Mouse (Mus musculus): Measurements from ENCODE around the gene Nfib. TPM values are rescaled to one million over a fixed set of nuclear protein-coding genes. Genes with fewer than 3 reads are reported as not detected.

The Nfib gene
- polyA plus RNA-seq, 1 experiment from 2014 or later: 58.4 TPM

DNA sequence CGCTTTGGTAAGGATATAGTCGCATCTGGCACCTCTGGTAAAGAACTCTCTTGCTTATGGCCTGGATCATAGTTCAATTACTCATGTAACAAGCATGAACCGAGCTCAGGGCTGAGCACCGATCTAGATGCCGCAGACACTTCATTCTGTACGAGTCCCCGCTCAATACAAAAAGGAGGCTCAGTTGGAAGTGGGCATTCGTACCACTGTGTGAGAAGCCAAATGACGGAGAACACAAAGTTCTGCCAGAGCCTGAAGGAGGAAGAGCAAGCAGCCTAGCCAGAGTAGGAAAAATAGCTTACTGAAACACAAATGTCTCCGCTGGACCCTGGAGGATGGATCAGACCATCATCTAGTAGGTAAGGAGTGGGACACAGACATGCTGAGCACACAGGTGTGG is 246.7 kb downstream of the Nfib start:
- no peak for DNase-seq (ENCODE audit: low spot score)
- 93% methylated on average over 10 of the region's 10 CpGs for WGBS
- Histone ChIP-seq H3K36me3 (ENCODE audit: control insufficient read depth, insufficient read depth, low read length) (no peaks in the 10 kb centered on the region), H3K4me1 (replicated peaks; ENCODE audit: control insufficient read depth, insufficient read depth, low read length) (peaks cover 3% of the 10 kb centered on the region), H3K4me2 (ENCODE audit: low read depth, low read length, severe bottlenecking) (no peak overlapping the region), H3K27me3 (ENCODE audit: control insufficient read depth, insufficient read depth, low read length) (no peaks in the 10 kb centered on the region), H3K4me3 (ENCODE audit: low read depth, low read length) (no peak overlapping the region), H3K9ac (ENCODE audit: low read length) (no peak overlapping the region), H3K9me3 (ENCODE audit: control insufficient read depth, low read length) (no peaks in the 10 kb centered on the region), H3K27ac (ENCODE audit: low read depth, low read length) (no peak overlapping the region)
- no peak for ATAC-seq (replicated peaks; ENCODE audit: low FRiP score)

DNA sequence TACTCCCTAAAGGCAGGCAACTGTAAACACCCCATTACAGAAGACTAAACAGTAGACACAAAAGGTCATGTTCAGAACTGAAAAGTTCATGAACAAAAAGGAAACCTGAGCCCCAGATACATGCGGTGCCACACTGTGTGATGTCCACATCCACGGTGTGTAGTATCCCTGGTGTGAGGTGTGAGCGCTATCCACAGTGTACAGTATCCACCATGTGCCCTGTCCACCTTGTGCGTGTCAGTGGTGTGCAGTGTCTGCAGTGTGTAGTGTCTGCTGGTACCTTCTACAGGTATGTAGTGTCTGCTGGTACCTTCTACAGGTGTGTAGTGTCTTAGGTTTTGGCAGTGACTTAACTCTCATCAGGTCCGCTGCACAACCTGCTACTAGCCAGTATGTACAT is 248.6 kb downstream of the Nfib start:
- WGBS: 89% methylated on average over 5 of the region's 5 CpGs
- no peak overlapping the region for H3K9ac ChIP-seq (ENCODE audit: low read length)
- ATAC-seq (replicated peaks; ENCODE audit: low FRiP score) (peak; percentile 61; the same call in 1 of the 2 replicates), DNase-seq (ENCODE audit: low spot score) (no peak)
- no peak overlapping the region for H3K4me2 ChIP-seq (ENCODE audit: low read depth, low read length, severe bottlenecking)
- H3K4me3 ChIP-seq (ENCODE audit: low read depth, low read length): no peak overlapping the region
- no peaks in the 10 kb centered on the region for H3K36me3 ChIP-seq (ENCODE audit: control insufficient read depth, insufficient read depth, low read length)
- no peaks in the 10 kb centered on the region for H3K9me3 ChIP-seq (ENCODE audit: control insufficient read depth, low read length)
- H3K27me3 ChIP-seq (ENCODE audit: control insufficient read depth, insufficient read depth, low read length): no peaks in the 10 kb centered on the region
- no peak overlapping the region for H3K27ac ChIP-seq (ENCODE audit: low read depth, low read length)
- H3K4me1 ChIP-seq (replicated peaks; ENCODE audit: control insufficient read depth, insufficient read depth, low read length): no peaks in the 10 kb centered on the region

DNA sequence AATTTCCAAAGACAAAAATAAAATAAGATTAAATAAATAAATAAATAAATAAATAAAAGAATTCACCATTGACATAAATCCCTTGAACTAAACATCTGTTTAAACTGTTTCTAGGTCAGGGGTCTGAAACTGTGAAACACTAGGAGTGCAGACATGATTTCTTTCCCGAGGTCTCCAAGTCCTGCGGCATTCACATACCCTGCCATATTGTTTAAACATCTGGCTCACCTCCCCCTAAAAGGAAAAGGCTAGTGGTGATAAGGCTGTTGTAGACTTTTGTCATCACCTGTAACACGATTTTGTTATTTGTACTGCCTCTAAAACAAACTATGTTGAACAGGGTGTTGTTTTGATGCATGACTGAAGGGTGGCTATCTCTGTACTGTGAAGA is 249.2 kb downstream of the Nfib start:
- 71% methylated on average over 3 of the region's 3 CpGs for WGBS
- DNase-seq (ENCODE audit: low spot score): no peak
- H3K4me3 ChIP-seq (ENCODE audit: low read depth, low read length): no peak overlapping the region
- no peaks in the 10 kb centered on the region for H3K27me3 ChIP-seq (ENCODE audit: control insufficient read depth, insufficient read depth, low read length)
- no peaks in the 10 kb centered on the region for H3K36me3 ChIP-seq (ENCODE audit: control insufficient read depth, insufficient read depth, low read length)
- H3K4me1 ChIP-seq (replicated peaks; ENCODE audit: control insufficient read depth, insufficient read depth, low read length): no peaks in the 10 kb centered on the region
- no peak overlapping the region for H3K4me2 ChIP-seq (ENCODE audit: low read depth, low read length, severe bottlenecking)
- no peaks in the 10 kb centered on the region for H3K9me3 ChIP-seq (ENCODE audit: control insufficient read depth, low read length)
- no peak for ATAC-seq (replicated peaks; ENCODE audit: low FRiP score)
- no peak overlapping the region for H3K9ac ChIP-seq (ENCODE audit: low read length)
- no peak overlapping the region for H3K27ac ChIP-seq (ENCODE audit: low read depth, low read length)

DNA sequence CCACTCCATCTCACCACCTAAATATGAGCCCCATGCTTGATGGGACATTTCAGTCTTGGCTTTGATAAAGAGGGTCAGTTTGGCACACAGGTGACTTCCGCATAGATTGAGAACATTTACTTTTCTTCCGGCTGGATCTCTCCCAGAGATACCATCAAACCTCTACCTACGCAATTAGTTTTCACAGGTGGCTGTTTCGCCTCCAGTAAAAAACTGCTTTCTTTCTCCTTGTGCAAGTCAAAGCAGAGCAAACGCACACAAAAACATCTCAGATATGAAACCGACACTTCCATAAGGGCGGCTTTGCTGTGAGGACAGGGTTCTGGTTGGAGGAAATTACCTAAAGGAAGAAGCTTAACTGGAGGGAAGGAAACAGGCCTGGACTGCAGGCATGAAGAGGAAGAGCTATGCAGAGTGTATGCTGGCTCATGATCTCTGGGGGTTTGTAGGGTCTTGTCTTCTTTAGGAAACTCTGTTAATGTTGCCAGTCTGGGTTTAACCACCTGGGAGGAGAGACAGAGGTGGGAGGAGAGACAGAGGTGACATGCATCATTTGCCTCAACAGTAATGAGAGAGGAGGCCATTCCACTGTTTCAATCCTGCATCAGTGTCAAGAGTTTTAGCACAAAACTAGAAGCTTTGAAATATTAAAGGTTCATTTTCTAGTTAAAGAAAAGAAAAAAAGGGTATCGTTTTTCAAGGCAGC is 249.8 kb downstream of the Nfib start:
- H3K9me3 ChIP-seq (ENCODE audit: control insufficient read depth, low read length): no peaks in the 10 kb centered on the region
- no peaks in the 10 kb centered on the region for H3K4me1 ChIP-seq (replicated peaks; ENCODE audit: control insufficient read depth, insufficient read depth, low read length)
- H3K27me3 ChIP-seq (ENCODE audit: control insufficient read depth, insufficient read depth, low read length): no peaks in the 10 kb centered on the region
- H3K4me3 ChIP-seq (ENCODE audit: low read depth, low read length): no peak overlapping the region
- WGBS: 95% methylated on average over 8 of the region's 8 CpGs
- no peak overlapping the region for H3K9ac ChIP-seq (ENCODE audit: low read length)
- DNase-seq (ENCODE audit: low spot score) (no peak), ATAC-seq (replicated peaks; ENCODE audit: low FRiP score) (no peak)
- H3K4me2 ChIP-seq (ENCODE audit: low read depth, low read length, severe bottlenecking): no peak overlapping the region
- no peaks in the 10 kb centered on the region for H3K36me3 ChIP-seq (ENCODE audit: control insufficient read depth, insufficient read depth, low read length)
- no peak overlapping the region for H3K27ac ChIP-seq (ENCODE audit: low read depth, low read length)

DNA sequence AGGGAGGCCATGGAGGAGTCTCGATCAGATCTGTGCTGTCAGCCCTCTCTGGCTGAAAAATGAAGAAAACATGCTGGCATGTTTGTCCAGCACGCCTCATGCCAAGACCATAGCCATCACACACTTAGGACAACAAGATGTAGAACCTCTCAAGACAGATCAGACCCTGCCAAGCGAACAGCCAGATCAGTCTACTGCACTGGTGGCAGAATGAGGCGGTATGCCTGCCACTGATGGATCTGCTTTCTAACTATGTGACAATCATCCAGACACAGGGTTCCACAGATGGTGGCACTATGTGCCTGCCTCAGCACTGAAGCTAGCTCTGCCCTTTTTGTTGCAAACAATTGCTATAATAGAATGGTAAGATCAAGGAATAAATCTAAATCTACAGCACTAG is 250.6 kb downstream of the Nfib start:
- no peaks in the 10 kb centered on the region for H3K4me1 ChIP-seq (replicated peaks; ENCODE audit: control insufficient read depth, insufficient read depth, low read length)

DNA sequence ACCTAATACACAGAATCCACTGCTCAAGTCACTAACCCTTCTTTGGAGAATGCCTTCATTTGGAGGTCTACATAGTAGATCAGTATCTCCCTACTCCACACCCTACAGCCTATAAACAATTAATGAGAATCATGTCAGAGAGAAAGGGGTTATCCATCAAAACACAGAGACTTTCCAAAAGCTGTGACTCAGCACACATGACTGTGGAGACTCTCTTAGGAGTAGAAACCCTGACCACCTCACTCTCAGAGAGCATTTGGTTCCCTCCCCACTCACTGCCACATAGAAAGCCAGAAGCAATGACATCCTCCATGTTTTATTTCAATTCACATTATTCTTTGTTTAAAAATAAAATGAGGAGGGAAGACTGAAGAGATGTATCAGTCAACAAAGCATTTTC is 252.2 kb downstream of the Nfib start:
- no peak overlapping the region for H3K4me2 ChIP-seq (ENCODE audit: low read depth, low read length, severe bottlenecking)
- DNase-seq (ENCODE audit: low spot score): no peak
- H3K36me3 ChIP-seq (ENCODE audit: control insufficient read depth, insufficient read depth, low read length): no peaks in the 10 kb centered on the region
- no peak overlapping the region for H3K9ac ChIP-seq (ENCODE audit: low read length)
- no peak for ATAC-seq (replicated peaks; ENCODE audit: low FRiP score)
- no peaks in the 10 kb centered on the region for H3K4me1 ChIP-seq (replicated peaks; ENCODE audit: control insufficient read depth, insufficient read depth, low read length)
- H3K9me3 ChIP-seq (ENCODE audit: control insufficient read depth, low read length): no peaks in the 10 kb centered on the region
- H3K27me3 ChIP-seq (ENCODE audit: control insufficient read depth, insufficient read depth, low read length): no peaks in the 10 kb centered on the region
- H3K27ac ChIP-seq (ENCODE audit: low read depth, low read length): no peak overlapping the region
- H3K4me3 ChIP-seq (ENCODE audit: low read depth, low read length): no peak overlapping the region

More for the DNA sequence above, 250.6 kb downstream of the Nfib start:
- WGBS: 94% methylated on average over 4 of the region's 4 CpGs
- DNase-seq (ENCODE audit: low spot score) (no peak), ATAC-seq (replicated peaks; ENCODE audit: low FRiP score) (no peak)
- H3K27me3 ChIP-seq (ENCODE audit: control insufficient read depth, insufficient read depth, low read length): no peaks in the 10 kb centered on the region
- no peak overlapping the region for H3K27ac ChIP-seq (ENCODE audit: low read depth, low read length)
- H3K4me3 ChIP-seq (ENCODE audit: low read depth, low read length): no peak overlapping the region
- no peak overlapping the region for H3K9ac ChIP-seq (ENCODE audit: low read length)
- no peaks in the 10 kb centered on the region for H3K36me3 ChIP-seq (ENCODE audit: control insufficient read depth, insufficient read depth, low read length)
- no peak overlapping the region for H3K4me2 ChIP-seq (ENCODE audit: low read depth, low read length, severe bottlenecking)
- H3K9me3 ChIP-seq (ENCODE audit: control insufficient read depth, low read length): no peaks in the 10 kb centered on the region

DNA sequence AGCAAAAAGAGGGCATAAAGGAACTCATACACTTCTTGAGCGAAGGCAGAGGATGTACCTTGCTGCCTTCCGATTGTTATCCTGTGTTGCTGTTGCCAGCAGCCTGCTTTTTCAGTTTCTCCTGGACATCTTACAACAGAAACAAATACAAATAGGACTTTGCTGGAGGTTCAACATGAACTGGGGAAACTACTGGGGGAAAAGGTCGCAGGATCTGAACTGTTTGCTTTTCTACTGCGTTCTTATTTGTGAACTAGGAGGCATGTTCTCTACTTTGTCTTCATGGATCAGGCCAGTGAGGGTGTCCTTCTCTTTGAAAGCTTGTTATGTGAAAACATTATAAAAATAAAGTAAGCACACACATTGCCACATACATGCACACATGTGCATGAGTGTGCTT is 252.6 kb downstream of the Nfib start:
- 92% methylated on average over 4 of the region's 4 CpGs for WGBS
- Histone ChIP-seq H3K4me3 (ENCODE audit: low read depth, low read length) (no peak overlapping the region), H3K4me2 (ENCODE audit: low read depth, low read length, severe bottlenecking) (no peak overlapping the region), H3K9me3 (ENCODE audit: control insufficient read depth, low read length) (no peaks in the 10 kb centered on the region), H3K36me3 (ENCODE audit: control insufficient read depth, insufficient read depth, low read length) (no peaks in the 10 kb centered on the region), H3K27me3 (ENCODE audit: control insufficient read depth, insufficient read depth, low read length) (no peaks in the 10 kb centered on the region), H3K9ac (ENCODE audit: low read length) (no peak overlapping the region), H3K4me1 (replicated peaks; ENCODE audit: control insufficient read depth, insufficient read depth, low read length) (no peaks in the 10 kb centered on the region), H3K27ac (ENCODE audit: low read depth, low read length) (no peak overlapping the region)
- no peak for DNase-seq (ENCODE audit: low spot score)
- ATAC-seq (replicated peaks; ENCODE audit: low FRiP score): no peak

DNA sequence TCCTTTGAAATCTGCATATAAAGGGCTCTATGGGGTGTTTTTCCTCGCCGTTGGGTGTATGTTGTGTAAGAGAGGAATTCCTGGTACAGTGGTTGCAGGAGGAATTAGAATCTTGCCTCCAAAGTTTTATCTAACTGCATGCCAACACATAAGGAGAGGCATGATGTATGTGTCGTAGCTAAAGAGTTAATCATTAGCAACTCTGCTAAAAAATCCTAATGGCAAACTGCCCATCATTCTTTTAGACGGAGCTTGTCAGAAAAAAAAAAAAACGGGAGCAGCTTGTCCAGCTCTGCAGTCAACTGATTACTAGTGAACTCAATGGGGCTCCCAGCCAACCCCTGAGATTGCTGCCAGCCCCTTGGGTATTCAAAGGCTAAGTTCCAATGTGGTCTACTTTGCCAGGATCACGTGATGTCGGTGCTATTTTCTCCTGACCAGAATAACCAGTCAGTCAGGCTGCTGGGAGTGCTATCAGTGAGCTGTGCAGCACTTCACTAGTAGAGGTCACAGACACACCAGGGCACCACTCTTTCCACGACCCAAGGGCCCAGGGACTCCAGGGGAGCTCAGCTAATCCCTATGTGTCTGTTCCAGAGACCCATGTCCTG is 258.4 kb downstream of the Nfib start:
- H3K4me3 ChIP-seq (ENCODE audit: low read depth, low read length): no peak overlapping the region
- H3K27me3 ChIP-seq (ENCODE audit: control insufficient read depth, insufficient read depth, low read length): no peaks in the 10 kb centered on the region
- 17% methylated on average over 8 of the region's 8 CpGs for WGBS
- no peak overlapping the region for H3K9ac ChIP-seq (ENCODE audit: low read length)
- H3K4me1 ChIP-seq (replicated peaks; ENCODE audit: control insufficient read depth, insufficient read depth, low read length): no peaks in the 10 kb centered on the region; the same call in 1 of the 2 replicates
- H3K36me3 ChIP-seq (ENCODE audit: control insufficient read depth, insufficient read depth, low read length): no peaks in the 10 kb centered on the region
- ATAC-seq (replicated peaks; ENCODE audit: low FRiP score) (0 out of 2 replicates have a peak, but pooled peaks have one; percentile 15), DNase-seq (ENCODE audit: low spot score) (no peak)
- no peaks in the 10 kb centered on the region for H3K9me3 ChIP-seq (ENCODE audit: control insufficient read depth, low read length)
- H3K4me2 ChIP-seq (ENCODE audit: low read depth, low read length, severe bottlenecking): no peak overlapping the region
- H3K27ac ChIP-seq (ENCODE audit: low read depth, low read length): no peak overlapping the region

DNA sequence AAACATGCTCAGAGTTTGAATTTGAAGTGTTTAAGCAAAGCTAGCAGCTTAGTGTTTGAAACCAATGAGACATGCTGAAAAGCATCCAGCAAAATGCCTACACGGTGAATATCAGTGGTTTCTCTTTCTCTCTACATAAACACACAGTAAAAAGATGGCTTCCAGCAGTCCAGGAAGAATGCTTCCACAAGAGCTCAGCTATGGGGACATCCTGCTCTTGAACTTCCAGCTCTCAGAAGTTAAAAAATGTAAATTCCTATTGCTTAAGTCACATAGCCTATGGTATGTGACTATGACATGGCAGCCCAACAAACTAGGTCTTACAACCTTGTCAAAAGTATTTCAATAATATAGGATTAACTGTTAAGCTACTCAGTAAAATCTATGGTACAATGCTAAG is 261.5 kb downstream of the Nfib start:
- Histone ChIP-seq H3K4me3 (ENCODE audit: low read depth, low read length) (no peak overlapping the region), H3K9ac (ENCODE audit: low read length) (no peak overlapping the region), H3K36me3 (ENCODE audit: control insufficient read depth, insufficient read depth, low read length) (no peaks in the 10 kb centered on the region), H3K9me3 (ENCODE audit: control insufficient read depth, low read length) (no peaks in the 10 kb centered on the region), H3K27me3 (ENCODE audit: control insufficient read depth, insufficient read depth, low read length) (no peaks in the 10 kb centered on the region), H3K4me2 (ENCODE audit: low read depth, low read length, severe bottlenecking) (no peak overlapping the region), H3K4me1 (replicated peaks; ENCODE audit: control insufficient read depth, insufficient read depth, low read length) (no peaks in the 10 kb centered on the region; the same call in 1 of the 2 replicates), H3K27ac (ENCODE audit: low read depth, low read length) (no peak overlapping the region)
- DNase-seq (ENCODE audit: low spot score) (no peak), ATAC-seq (replicated peaks; ENCODE audit: low FRiP score) (no peak)
- WGBS: 75% methylated on average over 1 of the region's 1 CpGs
